Mouse (Mus musculus): Measurements from ENCODE around the gene Rem2.

Rem2 gene

GRCm38 (mm10) chr14:54443712-54444618 lies 31.9 kb upstream of the Rem2 start:
- DNase-seq = no peak

DNA sequence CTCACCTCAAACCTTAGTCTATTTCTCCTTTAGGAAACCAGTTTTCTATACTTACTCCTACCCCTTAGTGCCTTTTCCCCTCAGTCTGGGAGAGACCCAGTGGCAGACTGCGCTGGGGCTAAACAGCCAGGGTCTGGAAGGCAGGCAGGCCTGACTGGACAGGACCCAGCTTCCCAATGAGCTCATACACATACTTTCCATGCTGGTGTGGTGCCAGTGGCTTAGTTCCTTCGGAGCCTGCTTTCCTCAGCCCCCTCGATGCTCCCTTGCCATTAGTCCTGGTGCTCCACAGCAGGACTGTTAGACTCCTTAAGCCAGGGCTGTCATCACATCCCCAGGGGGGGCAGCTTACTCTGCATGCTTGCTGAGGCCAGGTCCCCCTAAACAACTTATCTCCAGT lies 30.4 kb upstream of the Rem2 start:
- no peak for DNase-seq

DNA sequence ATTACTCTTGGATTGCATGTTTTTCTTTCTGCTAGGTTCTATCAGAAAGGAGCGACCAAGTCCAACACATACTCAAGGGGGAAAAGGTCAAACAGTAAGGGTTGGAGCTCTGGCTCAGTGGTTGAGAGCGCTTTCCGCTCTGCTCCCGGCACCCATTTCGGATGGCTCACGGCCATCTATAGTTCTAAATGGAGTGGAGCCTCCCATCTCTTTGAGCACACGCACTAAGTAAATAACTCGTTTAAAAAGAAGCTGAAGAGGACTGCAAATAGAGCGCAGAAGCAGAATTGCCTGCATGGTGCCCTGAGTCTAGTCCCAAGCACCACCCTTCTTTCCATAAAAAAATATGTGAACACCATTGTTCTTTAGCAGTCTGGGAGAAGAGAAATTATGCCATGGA lies 22.3 kb upstream of the Rem2 start:
- DNase-seq = no peak

DNA sequence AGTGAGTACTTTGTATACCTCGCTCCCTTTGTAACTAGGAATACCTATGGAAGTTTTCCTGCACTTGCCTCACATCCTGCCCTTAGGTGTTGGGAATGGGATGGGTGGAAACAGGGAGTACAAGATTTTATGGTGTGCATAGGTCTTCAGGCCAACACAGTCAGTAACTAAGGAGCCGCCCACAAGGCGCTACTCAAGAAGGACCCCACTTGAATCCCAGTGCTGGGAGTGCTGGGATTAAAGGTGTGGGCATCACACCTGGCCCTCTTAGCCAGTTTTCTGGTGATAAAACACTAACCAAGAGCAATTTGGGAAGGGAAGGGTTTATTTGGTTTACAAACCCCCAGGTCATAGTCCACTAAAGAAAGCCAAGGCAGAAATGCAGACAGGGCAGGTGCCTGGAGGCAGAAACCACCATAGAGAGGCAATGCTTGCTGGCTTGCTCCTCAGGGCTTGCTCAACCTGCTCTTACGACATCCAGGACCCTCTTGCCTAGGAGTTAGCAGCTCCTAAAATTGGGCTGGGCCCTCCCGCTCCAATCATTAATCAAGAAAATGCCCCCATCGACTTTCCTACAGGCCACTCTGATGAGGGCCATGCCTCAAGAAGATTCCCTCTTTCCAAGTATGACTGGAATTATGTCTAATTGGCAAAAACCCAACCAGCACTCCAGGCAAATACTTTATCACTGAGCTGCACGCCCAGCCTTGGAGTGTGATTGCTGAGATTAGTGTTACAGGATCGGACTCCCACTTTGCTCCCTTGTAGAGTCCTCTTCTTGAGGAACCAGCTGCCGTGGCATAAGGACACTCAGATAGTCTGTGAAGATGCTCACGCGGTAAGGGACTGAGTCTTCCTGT lies 21.0 kb upstream of the Rem2 start:
- DNase-seq = no peak

- no peak for DNase-seq
Measured at GRCm38 (mm10) chr14:54457907-54458569, 17.9 kb upstream of the Rem2 start.

GRCm38 (mm10) chr14:54462146-54462545 lies 13.8 kb upstream of the Rem2 start:
- DNase-seq = no peak

DNA sequence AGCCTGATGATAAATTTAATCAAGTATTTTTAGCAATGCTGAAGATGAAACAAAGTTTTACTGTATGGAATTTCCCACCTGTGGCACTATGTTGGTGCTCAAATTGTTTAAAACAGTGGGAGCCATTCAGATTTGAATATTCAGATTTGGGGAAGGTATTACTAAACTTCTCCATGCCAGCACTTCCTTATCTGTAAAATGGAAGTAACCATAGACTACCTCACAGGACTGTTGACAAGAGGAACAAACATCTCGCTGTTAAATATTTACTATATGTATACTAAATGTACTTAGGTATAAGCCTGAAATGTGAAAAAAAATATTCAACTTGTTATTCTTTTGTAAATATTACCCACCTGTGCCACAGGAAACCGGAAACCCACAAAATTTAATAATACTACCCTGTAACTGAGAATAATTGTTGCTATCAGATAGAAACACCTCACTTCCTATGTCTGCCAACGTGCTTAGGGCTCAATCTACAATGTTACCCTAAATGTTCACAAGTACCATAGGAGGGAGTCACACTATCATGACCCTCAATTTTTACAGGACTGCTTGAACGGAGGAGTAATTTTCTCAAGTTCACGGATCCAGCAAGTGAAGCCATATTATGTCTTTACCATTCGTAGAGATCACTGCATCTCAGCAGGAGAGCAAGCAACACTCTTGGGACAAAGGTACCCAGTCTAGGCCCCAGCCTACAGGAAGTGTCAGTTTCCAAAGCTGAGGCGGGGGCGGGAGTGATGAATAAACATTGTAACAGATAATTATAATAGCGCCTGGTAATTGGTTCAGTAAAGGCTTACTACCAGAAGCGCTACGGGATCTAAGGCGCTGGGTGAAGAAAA lies 12.6 kb upstream of the Rem2 start:
- no peak for DNase-seq

GRCm38 (mm10) chr14:54463959-54464292 lies 12.0 kb upstream of the Rem2 start, which contains the start of gene Lrp10:
TSS of gene Lrp10 (plus strand) at chr14:54464137.
- peak; percentile 94 for DNase-seq

- DNase-seq = peak; percentile 83
Measured at GRCm38 (mm10) chr14:54464293-54465005, 11.5 kb upstream of the Rem2 start.

GRCm38 (mm10) chr14:54471467-54471866 lies 4.4 kb upstream of the Rem2 start:
- DNase-seq = no peak

GRCm38 (mm10) chr14:54472671-54473070 lies 3.2 kb upstream of the Rem2 start:
- DNase-seq = no peak

GRCm38 (mm10) chr14:54474744-54475143 lies 1.2 kb upstream of the Rem2 start:
- no peak for DNase-seq

GRCm38 (mm10) chr14:54477172-54477909 lies 1.4 kb downstream of the Rem2 start:
- DNase-seq = no peak

DNA sequence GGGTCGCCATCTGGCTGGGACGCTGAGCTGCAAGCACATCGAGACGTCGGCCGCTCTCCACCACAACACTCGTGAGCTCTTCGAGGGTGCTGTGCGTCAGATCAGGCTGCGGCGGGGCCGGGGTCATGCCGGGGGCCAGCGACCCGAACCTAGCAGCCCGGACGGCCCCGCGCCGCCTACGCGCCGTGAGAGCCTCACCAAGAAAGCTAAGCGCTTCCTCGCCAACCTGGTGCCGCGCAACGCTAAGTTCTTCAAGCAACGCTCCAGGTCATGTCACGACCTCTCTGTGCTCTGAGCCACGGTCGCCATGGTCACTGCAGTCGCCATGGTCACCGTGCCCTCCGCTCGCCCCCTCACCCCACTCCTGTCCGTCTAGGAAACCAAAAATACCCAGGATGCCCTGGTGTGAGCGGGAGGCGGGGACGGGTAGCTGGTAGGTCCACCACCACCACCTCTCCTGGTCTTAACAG lies 3.6 kb downstream of the Rem2 start:
- peak; percentile 55 for DNase-seq

GRCm38 (mm10) chr14:54480673-54481072 lies 4.8 kb downstream of the Rem2 start:
- DNase-seq = peak; percentile 61

DNA sequence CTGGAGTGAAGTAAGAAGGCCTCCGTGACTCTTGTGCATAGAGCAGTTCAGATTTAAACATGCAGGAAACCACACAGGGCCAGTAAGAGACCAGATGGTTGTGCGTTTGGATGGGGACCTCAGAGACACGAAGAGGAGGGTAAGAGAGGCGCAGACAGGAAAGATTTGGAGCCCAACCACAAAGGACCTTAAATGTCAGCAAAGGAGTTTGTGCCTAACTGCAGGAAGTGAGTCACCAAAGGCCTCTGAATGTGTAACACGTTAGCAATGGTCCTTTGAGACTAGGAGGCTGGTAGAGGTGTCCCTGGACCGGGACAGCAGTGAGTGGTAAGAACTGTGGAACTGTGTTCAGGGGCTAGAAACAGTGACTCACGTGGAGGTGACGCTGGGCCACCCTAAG lies 5.5 kb downstream of the Rem2 start:
- DNase-seq = peak; percentile 46

- DNase-seq = peak; percentile 71
Measured at GRCm38 (mm10) chr14:54482498-54482897, 6.6 kb downstream of the Rem2 start.

DNA sequence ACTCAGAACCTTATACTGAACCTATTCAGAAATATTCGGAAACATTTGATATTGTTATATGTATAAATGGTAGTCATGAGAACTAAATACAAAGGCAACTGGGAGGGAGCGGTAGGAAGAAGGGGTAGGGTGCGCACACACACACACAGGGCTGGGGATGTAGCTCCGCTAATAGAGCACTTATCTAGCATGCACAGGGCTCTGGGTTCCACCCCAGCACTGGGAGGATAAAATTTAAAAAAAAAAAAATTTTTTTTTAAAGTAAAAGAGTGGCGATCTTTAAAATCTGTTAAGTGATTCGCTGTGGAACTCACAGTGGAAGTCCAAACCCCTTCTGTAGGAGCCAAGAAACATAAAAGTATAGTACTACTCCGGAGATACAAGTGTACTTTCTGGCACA lies 10.0 kb downstream of the Rem2 start:
- no peak for DNase-seq

- no peak for DNase-seq
Measured at GRCm38 (mm10) chr14:54487732-54488131, 11.8 kb downstream of the Rem2 start.

DNA sequence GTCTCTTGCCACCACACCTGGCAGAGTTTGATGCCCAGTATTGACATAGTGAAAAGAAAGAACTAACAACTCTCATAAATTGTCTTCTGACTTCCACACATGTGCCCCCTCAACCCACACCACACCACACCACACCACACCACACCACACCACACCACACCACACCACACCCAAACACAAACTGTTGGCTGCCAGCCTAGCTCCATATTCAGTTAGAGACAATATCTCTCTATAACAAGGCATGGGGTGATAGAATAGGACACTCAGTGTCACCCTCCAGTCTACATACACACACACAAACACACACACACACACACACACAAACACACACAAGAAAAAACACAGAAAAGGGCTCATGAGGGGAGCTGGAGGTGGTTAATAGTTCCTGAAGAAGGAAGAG lies 12.4 kb downstream of the Rem2 start:
- DNase-seq = no peak
